Mouse (Mus musculus): ENCODE results near the gene Zbtb48. TPM values are rescaled to one million over a fixed set of nuclear protein-coding genes. Genes with fewer than 3 reads are reported as not detected.

The Zbtb48 gene
- polyA plus RNA-seq, 1 experiment, result 0.86 TPM

DNA sequence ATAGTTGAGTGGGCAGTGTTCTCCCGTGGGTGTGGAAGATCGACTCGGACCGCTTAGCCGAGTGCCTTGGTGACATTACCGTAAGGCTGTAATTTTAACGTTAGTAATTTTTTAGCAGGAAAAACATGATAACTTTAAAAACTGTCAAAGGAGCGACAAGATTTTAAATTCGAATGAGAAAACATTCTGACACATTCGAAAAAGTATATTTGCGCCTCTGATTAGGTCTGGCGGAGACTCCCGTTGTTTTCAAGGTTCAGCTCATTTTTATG, 30.6 kb downstream of the Zbtb48 start:
- peaks cover 32% of the 10 kb centered on the region for H3K27me3 ChIP-seq (ENCODE audit: control insufficient read depth)
- TF ChIP-seq TAL1 (IDR thresholded peaks at IDR 0.05; ENCODE audit: low read length) (no peak), GATA1 (IDR thresholded peaks at IDR 0.05; ENCODE audit: low read length) (no peak)
- no peaks in the 10 kb centered on the region; the same call in 1 of the 2 replicates for H3K9me3 ChIP-seq (ENCODE audit: control insufficient read depth, low read length)
- H3K36me3 ChIP-seq (ENCODE audit: control insufficient read depth), result peaks cover 20% of the 10 kb centered on the region
- peak overlapping the region; percentile 97 for H3K4me3 ChIP-seq (replicated peaks)
- peaks cover 46% of the 10 kb centered on the region for H3K4me1 ChIP-seq (ENCODE audit: control insufficient read depth)

DNA sequence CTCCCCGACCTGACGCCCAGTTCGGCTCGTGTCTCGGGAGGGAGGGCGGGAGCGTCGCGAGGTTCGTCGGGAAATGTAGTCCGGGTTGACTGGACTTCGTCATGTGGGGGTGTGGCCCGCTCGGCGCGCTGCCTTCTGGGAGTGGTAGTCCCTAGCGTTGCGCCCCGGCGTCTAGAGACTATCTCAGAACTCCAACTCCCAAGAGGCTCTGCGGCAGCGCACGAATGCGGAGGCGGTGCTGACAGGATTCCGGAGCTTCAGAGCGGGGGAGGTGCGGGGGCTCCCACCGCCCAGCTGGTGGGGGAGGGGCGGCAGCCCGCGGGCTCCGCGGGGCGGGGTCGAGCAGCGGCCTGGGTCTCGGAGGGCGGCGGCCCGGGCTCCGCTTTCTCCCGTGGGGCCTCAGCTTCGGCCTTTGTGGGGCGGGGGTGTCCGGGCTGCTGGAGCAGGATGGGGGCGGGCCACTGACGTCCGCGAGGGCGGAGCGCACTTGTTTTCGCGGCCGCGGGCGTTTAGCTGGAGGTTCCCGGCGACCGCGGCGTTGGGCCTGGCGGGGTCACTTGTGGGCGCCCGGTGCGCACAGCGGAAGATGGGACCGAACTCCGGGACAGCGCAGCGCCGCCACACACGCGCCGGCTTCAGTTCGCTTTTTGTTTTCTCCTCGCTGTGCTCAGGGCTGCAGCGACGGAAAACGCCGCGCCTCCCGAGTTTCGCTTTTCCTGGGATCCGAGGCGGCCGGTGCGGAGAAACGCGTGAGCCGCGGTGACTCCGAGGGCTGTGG, 31.1 kb downstream of the Zbtb48 start, which contains the start of gene Phf13:
Phf13 (minus strand) TSS at position 86 of the 778 bp plus-strand sequence.
- H3K4me1 ChIP-seq (ENCODE audit: control insufficient read depth), result peaks cover 46% of the 10 kb centered on the region
- peaks cover 25% of the 10 kb centered on the region for H3K36me3 ChIP-seq (ENCODE audit: control insufficient read depth)
- peak within 1 kb of the TSS; percentile 97 for H3K4me3 ChIP-seq (replicated peaks)
- TF ChIP-seq TAL1 (IDR thresholded peaks at IDR 0.05; ENCODE audit: low read length) (no peak), GATA1 (IDR thresholded peaks at IDR 0.05; ENCODE audit: low read length) (no peak)
- peaks cover 32% of the 10 kb centered on the region for H3K27me3 ChIP-seq (ENCODE audit: control insufficient read depth)
- no peaks in the 10 kb centered on the region; the same call in 1 of the 2 replicates for H3K9me3 ChIP-seq (ENCODE audit: control insufficient read depth, low read length)

DNA sequence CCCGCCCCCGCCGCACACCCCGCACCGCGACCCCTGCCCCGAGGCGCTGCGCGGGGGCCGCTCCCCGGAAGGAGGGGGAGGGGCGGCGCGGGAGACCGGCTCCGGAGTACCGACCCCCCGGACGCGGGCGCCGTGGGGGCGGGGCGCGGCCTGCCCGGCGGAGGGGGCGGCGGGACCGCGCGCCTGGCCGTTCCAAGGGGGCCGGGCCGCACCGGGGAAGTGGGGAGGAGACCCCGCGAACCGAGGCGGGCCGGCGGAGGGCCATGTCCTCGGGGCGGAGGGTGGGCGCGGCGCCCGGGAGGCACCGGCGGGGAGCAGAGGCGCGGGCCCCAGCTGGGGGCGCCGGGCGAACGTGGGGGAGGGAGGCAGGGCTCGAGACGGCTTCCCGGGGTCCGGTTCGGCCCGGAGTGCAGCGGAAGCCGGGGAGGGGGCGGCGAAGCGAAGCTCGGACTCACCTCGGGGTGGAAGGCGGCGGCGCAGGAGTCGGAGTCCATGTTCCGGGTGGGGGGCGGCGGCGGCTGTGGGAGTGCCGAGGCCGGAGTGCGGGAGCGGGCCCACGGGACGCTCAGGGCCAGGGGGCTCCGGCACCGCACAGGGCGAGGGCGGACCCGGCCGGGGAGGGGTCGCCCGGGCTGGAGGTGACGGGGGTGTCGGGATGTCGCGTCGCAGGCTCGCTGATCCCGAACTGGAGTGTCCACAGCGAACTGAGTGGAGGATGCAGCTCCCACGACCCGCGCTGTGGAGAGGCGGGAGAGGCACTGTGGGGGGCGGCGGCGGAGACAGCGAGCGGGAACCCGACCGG, 31.9 kb downstream of the Zbtb48 start:
- Histone ChIP-seq H3K4me3 (replicated peaks) (peak overlapping the region; percentile 97), H3K36me3 (ENCODE audit: control insufficient read depth) (peaks cover 33% of the 10 kb centered on the region), H3K27me3 (ENCODE audit: control insufficient read depth) (peaks cover 32% of the 10 kb centered on the region), H3K9me3 (ENCODE audit: control insufficient read depth, low read length) (no peaks in the 10 kb centered on the region; the same call in 1 of the 2 replicates), H3K4me1 (ENCODE audit: control insufficient read depth) (peaks cover 48% of the 10 kb centered on the region)
- TF ChIP-seq GATA1 (IDR thresholded peaks at IDR 0.05; ENCODE audit: low read length), result no peak
- no peak for TF ChIP-seq TAL1 (IDR thresholded peaks at IDR 0.05; ENCODE audit: low read length)

DNA sequence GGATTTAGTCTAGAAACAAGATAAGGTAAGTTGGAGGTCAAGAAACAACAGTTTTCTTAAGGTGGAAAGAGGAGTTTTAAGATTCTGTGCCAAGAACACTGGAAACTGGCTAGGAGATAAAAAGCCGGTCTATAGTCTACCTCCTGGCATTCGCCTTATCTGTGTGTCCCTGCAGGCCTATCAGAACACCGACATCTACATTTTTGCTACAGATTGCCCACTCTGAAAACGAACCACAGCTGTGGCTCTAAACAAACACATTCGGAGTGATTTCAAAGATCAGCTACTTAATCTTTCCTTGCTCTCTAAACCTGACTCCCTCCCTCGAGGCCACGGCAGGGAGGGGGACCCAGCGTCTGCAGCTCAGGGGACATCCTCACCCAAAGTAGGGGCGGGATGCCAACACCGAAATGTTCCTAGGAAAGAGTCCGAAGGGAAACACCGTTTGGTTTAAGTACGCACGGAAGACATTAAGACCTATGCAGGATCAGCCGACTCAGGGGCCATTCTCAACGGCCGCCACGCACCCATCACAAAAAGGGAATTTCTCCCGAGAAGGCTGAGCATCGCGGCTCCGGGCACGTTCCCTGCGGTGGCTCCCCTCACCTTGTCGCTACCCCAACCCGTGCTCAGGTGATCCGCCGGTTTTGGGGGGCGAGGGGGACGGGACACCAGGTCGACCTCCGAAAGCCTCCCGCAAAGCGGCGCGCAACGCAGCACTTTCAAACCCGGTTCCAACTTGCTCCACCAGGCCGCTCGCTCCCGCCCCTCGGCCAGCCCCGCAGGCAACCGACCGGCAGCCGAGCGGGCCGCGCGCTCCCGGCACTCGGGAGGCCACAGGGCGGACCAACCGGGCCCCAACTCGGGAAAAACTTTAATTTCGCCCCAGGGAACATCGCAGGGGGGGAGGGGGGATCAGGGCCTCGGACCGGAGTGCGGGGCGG, 33.0 kb downstream of the Zbtb48 start:
- H3K27me3 ChIP-seq (ENCODE audit: control insufficient read depth), result peaks cover 32% of the 10 kb centered on the region
- TF ChIP-seq GATA1 (IDR thresholded peaks at IDR 0.05; ENCODE audit: low read length), result no peak
- TF ChIP-seq TAL1 (IDR thresholded peaks at IDR 0.05; ENCODE audit: low read length), result no peak

DNA sequence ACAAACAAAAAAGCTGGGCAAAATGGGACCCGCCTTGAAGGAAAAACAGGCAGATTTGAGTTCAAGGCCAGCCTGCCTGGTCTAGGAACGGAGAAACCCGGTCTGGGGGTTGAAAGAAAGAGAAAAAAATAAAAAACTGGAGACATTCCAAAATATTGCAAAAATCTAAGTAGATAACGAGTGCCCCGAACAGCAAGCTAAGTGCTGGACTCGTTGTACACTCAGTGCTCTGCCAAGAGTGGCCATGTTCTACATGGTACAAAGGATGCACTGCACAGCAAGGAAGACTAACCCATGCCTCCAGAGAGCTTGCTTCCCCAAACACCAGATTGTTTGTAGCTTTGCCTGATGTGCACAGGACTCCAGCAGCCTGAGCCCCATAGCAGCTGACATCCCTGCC, 34.4 kb downstream of the Zbtb48 start:
- H3K4me1 ChIP-seq (ENCODE audit: control insufficient read depth), result peaks cover 57% of the 10 kb centered on the region
- peaks cover 44% of the 10 kb centered on the region for H3K36me3 ChIP-seq (ENCODE audit: control insufficient read depth)
- no peaks in the 10 kb centered on the region; the same call in 1 of the 2 replicates for H3K9me3 ChIP-seq (ENCODE audit: control insufficient read depth, low read length)
- TF ChIP-seq GATA1 (IDR thresholded peaks at IDR 0.05; ENCODE audit: low read length) (no peak), TAL1 (IDR thresholded peaks at IDR 0.05; ENCODE audit: low read length) (no peak)
- peaks cover 34% of the 10 kb centered on the region for H3K27me3 ChIP-seq (ENCODE audit: control insufficient read depth)
- H3K4me3 ChIP-seq (replicated peaks), result no peak overlapping the region

More for the DNA sequence above, 33.0 kb downstream of the Zbtb48 start:
- Histone ChIP-seq H3K4me1 (ENCODE audit: control insufficient read depth) (peaks cover 51% of the 10 kb centered on the region), H3K36me3 (ENCODE audit: control insufficient read depth) (peaks cover 41% of the 10 kb centered on the region), H3K9me3 (ENCODE audit: control insufficient read depth, low read length) (no peaks in the 10 kb centered on the region; the same call in 1 of the 2 replicates), H3K4me3 (replicated peaks) (peak overlapping the region; percentile 97)

DNA sequence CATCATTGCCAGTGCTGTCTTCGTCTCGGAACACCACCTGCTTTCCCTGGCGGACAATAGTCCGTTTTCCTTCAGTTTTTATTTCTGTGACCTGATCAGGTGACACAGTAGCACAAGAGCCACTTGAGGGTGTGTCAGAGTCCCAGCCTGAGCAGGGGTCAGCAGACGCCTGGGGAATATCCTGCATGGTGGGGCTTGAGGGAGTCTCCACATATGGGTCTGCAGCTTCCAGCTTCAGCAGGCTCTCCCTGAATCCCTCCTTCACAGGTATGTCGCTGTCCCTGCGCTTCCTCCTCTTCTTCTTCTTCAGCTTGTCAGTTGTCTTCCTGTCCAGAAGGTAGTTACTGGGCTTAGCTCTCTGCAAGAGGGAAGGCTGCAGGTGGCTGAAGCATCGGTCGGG, 35.4 kb downstream of the Zbtb48 start:
- Histone ChIP-seq H3K27me3 (ENCODE audit: control insufficient read depth) (peaks cover 34% of the 10 kb centered on the region), H3K36me3 (ENCODE audit: control insufficient read depth) (peaks cover 44% of the 10 kb centered on the region), H3K9me3 (ENCODE audit: control insufficient read depth, low read length) (no peaks in the 10 kb centered on the region; the same call in 1 of the 2 replicates), H3K4me3 (replicated peaks) (no peak overlapping the region), H3K4me1 (ENCODE audit: control insufficient read depth) (peaks cover 57% of the 10 kb centered on the region)
- no peak for TF ChIP-seq GATA1 (IDR thresholded peaks at IDR 0.05; ENCODE audit: low read length)
- no peak for TF ChIP-seq TAL1 (IDR thresholded peaks at IDR 0.05; ENCODE audit: low read length)

DNA sequence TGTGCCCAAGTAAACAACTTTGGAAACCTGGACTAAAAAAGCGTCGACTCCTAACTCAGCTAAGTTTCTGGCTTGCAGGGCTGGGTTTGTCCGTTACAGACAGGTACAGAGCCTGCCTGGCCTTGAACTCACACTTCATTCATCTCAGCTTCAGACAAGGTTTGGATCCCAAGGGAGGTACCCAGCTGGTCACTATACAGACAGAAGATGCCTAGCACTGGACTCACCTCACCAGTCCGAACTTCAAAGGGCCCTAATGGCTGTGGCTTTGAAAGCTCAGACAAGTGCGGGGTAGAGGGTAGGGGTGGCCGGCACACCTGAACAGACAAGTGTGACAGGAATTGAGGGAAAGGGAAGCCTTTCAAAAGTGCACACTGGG, 38.4 kb downstream of the Zbtb48 start:
- H3K36me3 ChIP-seq (ENCODE audit: control insufficient read depth), result peaks cover 53% of the 10 kb centered on the region
- H3K4me3 ChIP-seq (replicated peaks), result peak overlapping the region; percentile 88
- no peaks in the 10 kb centered on the region for H3K9me3 ChIP-seq (ENCODE audit: control insufficient read depth, low read length)
- H3K4me1 ChIP-seq (ENCODE audit: control insufficient read depth), result peaks cover 47% of the 10 kb centered on the region
- H3K27me3 ChIP-seq (ENCODE audit: control insufficient read depth), result peaks cover 21% of the 10 kb centered on the region
- TF ChIP-seq GATA1 (IDR thresholded peaks at IDR 0.05; ENCODE audit: low read length) (no peak), TAL1 (IDR thresholded peaks at IDR 0.05; ENCODE audit: low read length) (no peak)

DNA sequence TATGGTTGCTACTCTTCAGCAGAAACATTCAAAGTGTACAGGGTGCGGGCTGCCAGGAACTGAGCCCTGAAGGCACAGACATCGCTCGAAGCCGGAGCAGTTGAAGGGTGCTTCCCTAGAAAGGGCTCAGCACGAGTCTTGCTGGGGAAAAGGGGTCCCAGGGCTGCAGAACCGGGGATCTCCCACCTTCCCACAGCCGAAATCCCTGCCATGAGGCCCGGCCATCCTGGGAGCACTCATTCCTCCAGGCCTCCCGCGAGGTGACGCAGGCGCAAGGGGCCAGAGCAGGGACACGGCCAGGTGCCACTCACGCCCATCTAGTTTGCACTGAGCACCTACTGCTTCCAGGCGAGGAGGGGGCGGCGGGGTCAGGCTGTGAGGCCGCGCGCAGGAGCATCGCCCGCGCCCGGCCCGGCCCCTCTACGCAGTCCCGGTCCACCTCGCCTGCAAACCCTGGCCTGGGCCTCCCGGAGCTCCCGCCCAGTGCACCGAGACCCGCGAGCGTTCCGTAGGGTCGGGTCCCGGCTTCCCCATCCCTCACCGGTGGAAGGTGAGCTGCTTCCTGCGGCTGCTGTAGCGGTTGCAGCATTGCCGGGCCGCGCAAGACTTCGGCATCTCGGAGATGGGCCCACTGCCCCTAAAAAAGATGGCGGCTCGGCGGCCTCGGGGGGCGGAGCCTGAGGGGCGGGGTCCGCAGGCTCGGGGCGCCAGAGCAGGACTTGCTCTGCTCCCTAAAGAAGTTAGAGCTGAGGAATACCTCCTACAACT, 38.9 kb downstream of the Zbtb48 start, which contains the start of gene Thap3:
Thap3 (minus strand) TSS at position 656 of the 768 bp plus-strand sequence.
- peak within 1 kb of the TSS; percentile 88 for H3K4me3 ChIP-seq (replicated peaks)
- H3K4me1 ChIP-seq (ENCODE audit: control insufficient read depth), result peaks cover 43% of the 10 kb centered on the region
- peaks cover 16% of the 10 kb centered on the region for H3K27me3 ChIP-seq (ENCODE audit: control insufficient read depth)
- no peak for TF ChIP-seq GATA1 (IDR thresholded peaks at IDR 0.05; ENCODE audit: low read length)
- no peak for TF ChIP-seq TAL1 (IDR thresholded peaks at IDR 0.05; ENCODE audit: low read length)
- H3K36me3 ChIP-seq (ENCODE audit: control insufficient read depth), result peaks cover 54% of the 10 kb centered on the region
- H3K9me3 ChIP-seq (ENCODE audit: control insufficient read depth, low read length), result no peaks in the 10 kb centered on the region
